Mouse (Mus musculus): Measurements from ENCODE around the gene Casp6. TPM values are rescaled to one million over a fixed set of nuclear protein-coding genes. Genes with fewer than 3 reads are reported as not detected.

The Casp6 gene
- 21.5 and 27.9 TPM in 2 replicates for polyA plus RNA-seq (2011; ENCODE audit: insufficient read length, low read depth, missing spikeins)

DNA sequence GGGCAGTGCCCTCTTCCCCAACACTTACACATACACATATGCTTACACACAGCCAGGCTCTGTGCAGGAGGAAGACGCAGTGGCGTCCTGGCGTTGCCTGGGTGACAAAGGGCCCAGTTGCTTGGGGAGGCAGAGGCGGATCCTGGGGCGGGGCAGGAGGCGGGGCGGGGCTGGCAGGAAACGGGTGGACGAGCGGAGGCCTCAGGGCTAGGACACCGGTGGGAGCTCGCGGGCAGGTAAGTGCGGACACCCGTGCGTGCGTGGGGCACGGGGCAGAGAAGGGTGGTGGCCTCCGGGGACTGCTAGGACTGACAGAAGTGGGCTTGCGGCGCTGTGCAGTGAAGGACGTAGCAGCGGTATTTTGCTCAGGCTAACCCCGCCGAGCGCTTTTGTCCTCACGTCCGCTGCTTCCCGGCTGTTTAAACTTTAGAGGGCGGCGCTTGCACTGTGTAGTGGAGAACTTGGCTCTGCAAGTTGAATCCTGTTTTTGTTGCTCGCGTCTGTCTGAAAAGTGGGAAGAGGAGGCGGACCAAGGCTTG lies at the start of gene Casp6:
Casp6 (plus strand) TSS at position 155 of the 539 bp plus-strand sequence.
- TF ChIP-seq CTCF (IDR thresholded peaks at IDR 0.05; ENCODE audit: borderline replicate concordance, insufficient read depth, low read length) (no peak), POLR2A (IDR thresholded peaks at IDR 0.05; ENCODE audit: low read depth, low read length) (peak; percentile 88)
- Histone ChIP-seq H3K27ac (ENCODE audit: insufficient read depth, low read length) (no peak within 1 kb of the TSS), H3K4me3 (ENCODE audit: insufficient read depth, low read length) (peak within 1 kb of the TSS; percentile 74), H3K4me1 (ENCODE audit: control insufficient read depth, insufficient read depth, low read length) (peaks cover 3% of the 10 kb centered on the region; the same call in 1 of the 2 replicates)

DNA sequence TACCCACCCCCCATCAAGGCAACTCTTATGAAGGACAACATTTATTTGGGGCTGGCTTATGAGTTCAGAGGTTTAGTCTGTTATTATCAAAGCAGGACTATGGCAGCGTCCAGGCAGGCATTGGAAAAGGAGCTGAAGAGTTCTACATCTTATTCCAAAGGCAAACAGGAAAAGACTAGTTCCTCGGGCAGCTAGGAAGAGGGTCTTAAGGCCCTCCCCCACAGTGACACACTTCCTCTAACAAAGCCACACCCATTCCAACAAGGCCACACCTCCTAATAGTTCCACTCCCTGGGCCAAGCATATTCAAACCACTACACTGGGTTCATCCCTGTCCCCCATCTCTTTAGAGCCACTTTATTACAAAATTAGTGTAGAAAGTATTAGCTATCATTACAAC lies 38.6 kb upstream of the Casp6 start:
- TF ChIP-seq CTCF (IDR thresholded peaks at IDR 0.05; ENCODE audit: borderline replicate concordance, insufficient read depth, low read length) (no peak), POLR2A (IDR thresholded peaks at IDR 0.05; ENCODE audit: low read depth, low read length) (no peak)
- no peak overlapping the region for H3K4me3 ChIP-seq (ENCODE audit: insufficient read depth, low read length)
- H3K4me1 ChIP-seq (ENCODE audit: control insufficient read depth, insufficient read depth, low read length): no peaks in the 10 kb centered on the region
- H3K27ac ChIP-seq (ENCODE audit: insufficient read depth, low read length): no peak overlapping the region

DNA sequence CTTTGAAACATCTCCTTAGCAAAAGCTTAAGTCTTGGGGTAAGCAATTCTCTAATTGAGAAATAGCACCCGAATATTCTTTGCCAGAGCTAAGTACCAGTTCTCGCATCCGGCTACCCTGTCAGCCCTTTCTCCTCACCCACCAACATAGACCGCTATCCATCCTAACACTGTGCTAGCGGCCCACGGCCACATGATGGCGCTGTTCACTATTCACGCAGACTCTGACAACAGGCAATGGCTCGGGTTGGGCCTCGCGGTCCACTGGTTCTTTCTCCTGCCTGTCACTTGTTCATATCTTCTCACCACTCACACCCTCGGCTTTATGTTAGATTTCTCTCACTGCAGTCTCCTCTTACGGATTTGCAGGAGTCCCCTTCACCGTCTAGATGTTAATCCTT lies 37.5 kb upstream of the Casp6 start:
- H3K27ac ChIP-seq (ENCODE audit: insufficient read depth, low read length): no peak overlapping the region
- H3K4me3 ChIP-seq (ENCODE audit: insufficient read depth, low read length): no peak overlapping the region
- TF ChIP-seq CTCF (IDR thresholded peaks at IDR 0.05; ENCODE audit: borderline replicate concordance, insufficient read depth, low read length): peak; percentile 69; the same call in 1 of the 2 replicates
- TF ChIP-seq POLR2A (IDR thresholded peaks at IDR 0.05; ENCODE audit: low read depth, low read length): no peak
- H3K4me1 ChIP-seq (ENCODE audit: control insufficient read depth, insufficient read depth, low read length): no peaks in the 10 kb centered on the region

DNA sequence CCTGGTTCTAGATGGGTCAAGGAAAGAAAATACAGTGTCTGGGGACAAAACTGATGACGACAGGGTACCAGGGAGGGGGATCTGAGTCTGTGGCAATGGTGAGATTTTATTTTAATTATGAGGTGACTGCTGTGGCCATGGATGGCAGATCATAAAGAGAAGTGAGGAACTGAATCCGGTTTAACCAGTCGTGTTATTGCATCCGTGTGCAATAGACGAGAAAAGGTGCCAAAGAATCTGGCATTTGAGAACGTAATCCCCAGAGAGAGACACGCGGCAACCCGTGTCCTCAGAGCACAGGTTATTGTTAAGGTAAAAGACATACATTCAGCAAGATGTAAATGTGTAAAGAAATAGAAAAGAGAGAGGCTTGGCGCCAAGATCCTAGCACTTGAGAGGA lies 23.9 kb upstream of the Casp6 start:
- H3K4me3 ChIP-seq (ENCODE audit: insufficient read depth, low read length): no peak overlapping the region
- no peak overlapping the region for H3K27ac ChIP-seq (ENCODE audit: insufficient read depth, low read length)
- H3K4me1 ChIP-seq (ENCODE audit: control insufficient read depth, insufficient read depth, low read length): no peaks in the 10 kb centered on the region; the same call in 1 of the 2 replicates

DNA sequence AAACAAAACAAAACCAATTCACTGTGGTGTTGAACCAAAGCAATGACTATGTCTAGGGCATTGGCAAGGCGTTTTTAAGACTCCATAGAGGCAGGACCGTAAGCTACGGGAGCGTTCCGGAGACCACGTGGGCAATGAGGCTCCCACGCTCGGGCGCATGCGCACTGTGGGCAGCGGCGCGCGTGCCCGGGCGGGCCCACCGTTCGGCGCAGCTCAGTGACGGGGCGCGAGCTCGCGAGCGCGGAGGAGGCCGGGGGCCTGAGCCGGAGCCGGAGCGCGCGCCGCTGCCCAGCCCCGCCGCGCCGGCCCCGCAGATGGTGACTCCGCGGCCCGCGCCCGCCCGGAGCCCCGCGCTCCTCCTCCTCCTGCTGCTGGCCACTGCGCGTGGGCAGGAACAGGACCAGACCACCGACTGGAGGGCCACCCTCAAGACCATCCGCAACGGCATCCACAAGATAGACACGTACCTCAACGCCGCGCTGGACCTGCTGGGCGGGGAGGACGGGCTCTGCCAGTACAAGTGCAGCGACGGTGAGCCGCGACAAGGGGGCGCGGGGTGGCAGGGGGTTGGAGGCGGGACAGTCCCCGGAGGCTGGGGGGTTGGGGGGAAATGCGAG lies 22.7 kb upstream of the Casp6 start, which contains the start of gene Pla2g12a:
Pla2g12a (plus strand) TSS at position 202 of the 617 bp plus-strand sequence.
- peak within 1 kb of the TSS; percentile 71 for H3K4me3 ChIP-seq (ENCODE audit: insufficient read depth, low read length)
- TF ChIP-seq CTCF (IDR thresholded peaks at IDR 0.05; ENCODE audit: borderline replicate concordance, insufficient read depth, low read length): no peak
- no peak; the same call in 1 of the 2 replicates for TF ChIP-seq POLR2A (IDR thresholded peaks at IDR 0.05; ENCODE audit: low read depth, low read length)
- no peaks in the 10 kb centered on the region; the same call in 1 of the 2 replicates for H3K4me1 ChIP-seq (ENCODE audit: control insufficient read depth, insufficient read depth, low read length)
- no peak within 1 kb of the TSS for H3K27ac ChIP-seq (ENCODE audit: insufficient read depth, low read length)

More for the DNA sequence above, 23.9 kb upstream of the Casp6 start:
- TF ChIP-seq CTCF (IDR thresholded peaks at IDR 0.05; ENCODE audit: borderline replicate concordance, insufficient read depth, low read length) (no peak), POLR2A (IDR thresholded peaks at IDR 0.05; ENCODE audit: low read depth, low read length) (no peak)

DNA sequence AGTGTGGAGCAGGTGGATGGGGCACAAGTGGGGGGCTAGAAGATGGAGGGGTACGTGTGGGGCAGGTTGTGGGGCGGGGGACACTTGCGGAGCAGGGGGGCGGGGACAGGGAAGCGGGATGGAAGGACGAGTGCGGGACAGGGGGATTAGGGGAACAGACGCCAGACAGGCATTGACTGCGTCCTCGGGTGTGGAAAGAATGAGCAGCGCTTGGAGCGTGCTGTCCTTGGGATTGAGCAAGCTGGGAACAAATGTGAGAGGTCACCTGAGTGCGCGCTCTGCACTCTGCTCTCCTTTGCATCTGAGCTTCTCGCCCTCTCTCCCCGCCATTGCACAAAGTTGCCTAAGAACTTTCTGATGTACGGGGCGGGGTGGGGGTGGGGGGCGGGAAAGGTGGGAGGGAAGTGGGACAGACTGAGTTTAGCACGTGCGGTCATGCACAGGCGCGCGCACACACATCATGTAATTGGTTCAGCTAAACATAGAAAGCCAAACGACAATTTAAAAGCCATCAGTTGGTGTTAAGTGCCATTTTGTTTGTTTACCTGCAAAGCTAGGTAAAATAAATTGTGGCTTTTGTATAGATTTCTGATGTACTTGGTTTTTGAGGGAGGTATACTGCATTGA lies 22.0 kb upstream of the Casp6 start:
- Histone ChIP-seq H3K4me3 (ENCODE audit: insufficient read depth, low read length) (peak overlapping the region; percentile 71), H3K27ac (ENCODE audit: insufficient read depth, low read length) (no peak overlapping the region), H3K4me1 (ENCODE audit: control insufficient read depth, insufficient read depth, low read length) (no peaks in the 10 kb centered on the region; the same call in 1 of the 2 replicates)
- TF ChIP-seq POLR2A (IDR thresholded peaks at IDR 0.05; ENCODE audit: low read depth, low read length): no peak
- TF ChIP-seq CTCF (IDR thresholded peaks at IDR 0.05; ENCODE audit: borderline replicate concordance, insufficient read depth, low read length): no peak

DNA sequence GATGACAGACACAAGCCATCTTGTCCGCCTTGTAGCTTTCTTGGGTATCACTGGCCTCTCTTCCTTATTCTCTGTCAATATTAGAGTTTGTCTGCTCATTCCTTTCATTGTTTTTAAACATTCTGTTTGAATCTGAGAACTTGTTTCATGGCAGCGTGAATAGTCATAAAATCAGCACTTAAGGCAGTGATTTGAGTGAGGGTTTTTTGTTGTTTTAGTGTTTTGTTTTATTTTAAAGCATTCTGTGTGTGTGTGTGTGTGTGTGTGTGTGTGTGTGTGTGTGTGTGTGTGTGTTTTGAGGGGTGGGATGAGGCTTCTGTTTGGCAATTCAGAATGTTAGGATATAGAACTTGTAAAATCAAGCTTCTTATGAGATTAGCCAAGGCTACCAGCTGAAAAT lies 21.3 kb upstream of the Casp6 start:
- no peak overlapping the region for H3K27ac ChIP-seq (ENCODE audit: insufficient read depth, low read length)
- no peak overlapping the region for H3K4me3 ChIP-seq (ENCODE audit: insufficient read depth, low read length)
- no peak for TF ChIP-seq CTCF (IDR thresholded peaks at IDR 0.05; ENCODE audit: borderline replicate concordance, insufficient read depth, low read length)
- TF ChIP-seq POLR2A (IDR thresholded peaks at IDR 0.05; ENCODE audit: low read depth, low read length): no peak
- H3K4me1 ChIP-seq (ENCODE audit: control insufficient read depth, insufficient read depth, low read length): no peaks in the 10 kb centered on the region; the same call in 1 of the 2 replicates

DNA sequence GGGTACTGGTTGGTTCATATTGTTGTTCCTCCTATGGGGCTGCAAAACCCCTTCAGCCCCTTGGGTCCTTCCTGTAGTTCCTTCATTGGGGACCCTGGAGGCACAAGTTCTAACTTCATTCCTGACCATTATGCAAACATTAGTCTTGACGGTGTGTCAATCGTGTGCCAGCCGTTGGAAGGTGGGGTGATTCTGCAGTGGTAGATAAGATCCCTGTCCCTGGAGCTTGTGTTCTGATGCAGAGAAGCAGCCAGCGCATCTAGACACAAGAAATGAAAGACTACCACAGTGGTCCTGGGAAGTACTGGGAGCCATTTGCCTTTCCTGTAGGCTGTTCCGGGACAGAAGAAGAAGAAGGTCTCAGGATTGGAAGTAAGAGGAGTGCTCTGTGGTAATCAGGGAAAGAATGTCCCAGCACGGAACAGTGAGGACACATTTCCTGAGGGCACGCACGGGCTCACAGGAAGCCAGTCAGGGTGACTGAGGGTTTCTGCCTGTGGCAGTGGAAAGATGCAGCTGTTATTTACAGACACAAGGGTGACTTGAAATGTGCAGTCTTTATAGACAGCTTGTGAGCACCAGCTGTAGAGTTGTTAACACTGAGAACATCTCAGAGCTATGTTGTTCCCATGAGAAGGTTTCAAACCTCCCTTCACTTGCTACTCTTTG lies 20.2 kb upstream of the Casp6 start:
- TF ChIP-seq CTCF (IDR thresholded peaks at IDR 0.05; ENCODE audit: borderline replicate concordance, insufficient read depth, low read length) (no peak), POLR2A (IDR thresholded peaks at IDR 0.05; ENCODE audit: low read depth, low read length) (no peak)
- Histone ChIP-seq H3K4me1 (ENCODE audit: control insufficient read depth, insufficient read depth, low read length) (no peaks in the 10 kb centered on the region; the same call in 1 of the 2 replicates), H3K27ac (ENCODE audit: insufficient read depth, low read length) (no peak overlapping the region), H3K4me3 (ENCODE audit: insufficient read depth, low read length) (no peak overlapping the region)

DNA sequence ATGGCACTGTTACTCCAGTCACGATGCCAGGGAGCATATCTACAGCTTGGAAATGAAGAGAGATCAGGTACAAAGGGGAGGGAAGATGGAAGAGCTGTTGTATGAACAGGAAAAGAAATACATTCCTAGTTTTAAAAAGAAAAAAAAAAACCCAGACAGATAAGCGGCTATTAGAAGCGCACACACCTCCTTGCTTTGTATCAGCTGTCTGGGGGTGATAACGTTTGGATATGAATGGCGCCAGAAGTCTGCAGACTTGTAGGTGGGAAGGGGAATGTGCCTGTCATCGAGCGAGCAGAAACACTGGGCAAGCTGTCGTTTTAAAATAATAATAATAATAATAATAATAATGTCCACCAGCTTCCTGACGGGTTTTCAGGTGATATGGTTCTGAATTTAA lies 15.6 kb upstream of the Casp6 start:
- H3K4me1 ChIP-seq (ENCODE audit: control insufficient read depth, insufficient read depth, low read length): no peaks in the 10 kb centered on the region
- H3K4me3 ChIP-seq (ENCODE audit: insufficient read depth, low read length): no peak overlapping the region
- TF ChIP-seq CTCF (IDR thresholded peaks at IDR 0.05; ENCODE audit: borderline replicate concordance, insufficient read depth, low read length) (no peak), POLR2A (IDR thresholded peaks at IDR 0.05; ENCODE audit: low read depth, low read length) (no peak)
- no peak overlapping the region for H3K27ac ChIP-seq (ENCODE audit: insufficient read depth, low read length)
